Mouse (Mus musculus) left cerebral cortex, adult 9 months (tissue): Measurements from ENCODE around the gene Wdr20.
A peak's percentile ranks its signal among the peaks of the same experiment; 100 is the strongest.
"Not testable (repeated sequence)": the region's sequence is repeated elsewhere in the genome, so short reads cannot be mapped to it uniquely, and the experiment has no call there.

Source experiments
- DNase-seq, 2 experiments: peaks; one replicate each; pipeline ENCODE4 v3.0.0; 2022; ENCODE audit warnings: low spot score in 2 of 2

The Wdr20 gene

GRCm38 (mm10) chr12:110737170-110738157 is at the start of gene Wdr20:
Gene Wdr20, plus strand, starts transcription at chr12:110737944.
- peak; percentile 87 to 97 for DNase-seq

- DNase-seq = not testable (repeated sequence)
Measured at GRCm38 (mm10) chr12:110688921-110689320, 48.8 kb upstream of the Wdr20 start.

DNA sequence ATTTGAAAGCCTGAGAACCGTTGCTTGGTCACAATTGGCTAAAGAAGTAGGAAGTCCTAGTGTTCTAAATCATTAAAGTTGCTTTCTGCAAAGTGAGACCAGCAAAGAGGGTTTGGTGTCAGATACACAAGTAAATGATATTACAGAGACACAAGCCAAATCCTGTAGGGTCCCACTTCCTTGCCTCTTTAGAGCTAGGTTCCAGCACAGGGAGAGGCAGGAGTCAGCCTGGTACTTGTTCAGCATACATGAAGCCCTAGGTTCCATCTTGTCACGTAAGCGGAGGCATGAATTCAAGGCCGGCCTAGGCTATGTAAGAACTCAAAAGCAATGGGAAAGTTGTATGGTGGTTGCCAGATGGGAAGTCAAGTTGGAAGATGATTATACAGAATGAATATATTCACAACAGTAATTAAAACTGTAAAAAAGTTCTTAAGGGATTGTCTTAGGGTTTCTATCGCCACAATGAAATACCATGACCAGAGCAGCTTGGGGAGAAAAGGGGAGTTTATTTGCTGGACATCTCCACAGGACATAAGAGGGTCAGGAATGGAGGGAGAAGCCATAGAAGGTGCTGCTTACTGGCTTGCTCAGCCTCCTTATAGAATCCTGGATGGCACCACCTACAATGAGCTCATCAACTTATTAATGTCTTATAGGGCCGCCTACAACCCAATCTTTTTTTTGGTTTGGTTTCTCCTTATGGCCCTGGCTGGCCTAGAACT is 47.7 kb upstream of the Wdr20 start:
- no peak for DNase-seq

GRCm38 (mm10) chr12:110693378-110693777 is 44.4 kb upstream of the Wdr20 start:
- DNase-seq = not testable (repeated sequence)

DNA sequence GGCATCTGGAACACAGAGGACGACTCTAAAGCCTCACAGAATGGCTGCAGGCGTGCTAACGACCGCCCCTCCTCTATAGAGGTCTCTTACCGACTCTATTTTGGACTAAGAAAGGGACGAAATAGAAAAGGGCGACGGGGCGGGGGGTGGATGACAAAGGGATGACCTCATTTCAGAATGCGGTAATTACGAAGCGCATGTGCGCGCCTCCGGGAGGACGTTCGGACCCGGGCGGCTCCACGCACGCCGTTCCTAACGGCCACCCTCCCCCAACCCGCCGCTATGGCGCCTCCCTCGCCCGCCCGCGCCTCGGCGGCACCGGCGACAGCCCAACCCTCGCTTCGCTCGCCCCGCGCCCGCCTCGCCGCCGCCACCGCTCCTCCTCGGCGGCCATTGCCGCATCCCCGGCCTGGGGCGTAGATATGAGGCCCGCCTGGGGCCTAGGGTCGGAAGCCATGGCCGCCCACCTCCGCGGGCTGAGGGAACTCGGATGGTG is 42.0 kb upstream of the Wdr20 start:
- DNase-seq = peak; percentile 38 to 57

DNA sequence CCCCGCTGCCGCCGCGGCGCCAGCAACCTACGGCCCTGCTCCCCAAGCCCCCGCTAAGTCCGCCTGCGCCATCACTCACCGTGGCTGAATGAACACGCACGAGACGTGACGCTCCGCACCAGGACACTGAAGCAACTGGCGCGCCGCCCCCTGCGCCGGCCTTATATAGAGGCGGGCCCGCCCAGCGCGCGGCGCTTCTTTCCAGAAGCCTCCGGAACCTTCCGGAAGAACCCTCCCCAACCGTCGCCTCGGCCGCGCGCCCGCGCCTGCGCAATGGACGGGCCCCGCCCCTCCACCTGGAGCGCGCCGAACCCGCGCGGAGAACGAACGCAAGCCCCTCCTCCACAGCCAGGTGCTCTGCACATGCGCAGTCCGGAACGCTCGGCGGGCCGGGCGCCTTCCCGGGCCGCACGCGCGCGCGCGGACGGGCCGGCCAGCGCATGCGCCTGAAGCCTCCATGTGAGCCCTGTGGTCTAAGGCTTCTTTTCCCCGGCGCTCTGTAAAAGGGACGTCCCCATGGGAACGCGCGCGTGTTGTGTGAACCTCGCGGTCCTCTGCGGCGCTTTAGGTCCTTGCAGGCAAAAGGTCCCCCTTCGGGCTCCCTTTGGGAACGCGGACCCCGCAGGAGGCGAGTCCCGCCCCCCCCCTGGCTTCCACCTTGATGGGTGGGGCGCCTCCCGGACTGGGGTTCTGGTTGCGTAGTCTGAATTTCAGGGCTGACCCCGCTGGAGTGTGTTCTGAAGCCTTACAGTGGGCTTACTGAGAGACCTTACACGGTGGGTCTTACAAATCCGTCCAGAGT is 41.4 kb upstream of the Wdr20 start:
- DNase-seq = peak; percentile 94 to 97

DNA sequence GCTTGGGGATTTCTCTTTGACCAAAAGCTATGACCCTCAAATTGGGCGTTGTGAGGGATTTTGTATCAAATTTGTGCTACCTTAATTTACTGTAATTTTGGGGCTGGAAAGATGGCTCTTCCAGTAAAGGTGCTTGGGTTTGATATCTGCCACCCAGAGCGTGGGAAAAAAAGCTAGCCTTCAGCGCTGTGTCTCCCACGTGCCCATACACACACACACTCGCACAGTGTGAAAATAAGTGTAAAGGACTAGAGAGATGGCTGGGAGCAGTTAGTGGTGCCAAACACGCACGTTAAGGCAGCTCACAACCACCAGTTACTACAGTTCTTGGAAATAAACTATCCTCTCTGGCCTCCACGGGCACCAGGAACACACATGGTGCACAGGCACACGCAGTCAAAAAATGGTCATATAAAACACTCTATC is 40.8 kb upstream of the Wdr20 start:
- no peak for DNase-seq

GRCm38 (mm10) chr12:110697457-110697856 is 40.3 kb upstream of the Wdr20 start:
- no peak for DNase-seq

GRCm38 (mm10) chr12:110698080-110698479 is 39.7 kb upstream of the Wdr20 start:
- no peak for DNase-seq

- DNase-seq = no peak
Measured at GRCm38 (mm10) chr12:110698523-110699170, 39.1 kb upstream of the Wdr20 start.

- DNase-seq = no peak
Measured at GRCm38 (mm10) chr12:110699171-110699547, 38.6 kb upstream of the Wdr20 start.

DNA sequence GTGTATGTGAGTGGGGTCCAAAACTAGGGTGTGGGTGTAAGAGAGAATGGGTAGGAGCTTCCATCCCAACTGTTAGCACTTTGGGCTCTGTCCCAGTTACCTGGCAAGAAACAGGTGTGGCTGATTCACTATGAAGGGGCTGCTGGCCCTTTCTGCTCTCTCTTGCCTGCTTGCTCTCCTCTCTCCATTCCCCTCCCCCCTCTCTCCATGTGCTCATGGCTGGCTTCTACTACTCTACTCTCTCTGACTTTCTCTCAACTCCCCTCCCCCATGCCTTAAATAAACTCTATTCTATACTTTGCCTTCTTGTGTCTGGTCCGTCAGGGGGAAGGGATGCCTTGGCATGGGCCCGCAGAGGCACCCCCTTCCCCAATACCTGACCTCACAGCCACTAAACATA is 37.0 kb upstream of the Wdr20 start:
- no peak for DNase-seq

- not testable (repeated sequence) for DNase-seq
Measured at GRCm38 (mm10) chr12:110701363-110701762, 36.4 kb upstream of the Wdr20 start.

GRCm38 (mm10) chr12:110702556-110702955 is 35.2 kb upstream of the Wdr20 start, which contains the start of gene Hsp90aa1:
Gene Hsp90aa1, minus strand, starts transcription at chr12:110702728.
- no peak for DNase-seq

- peak in 1 of 2 experiments; percentile 88 for DNase-seq
Measured at GRCm38 (mm10) chr12:110703008-110703471, 34.7 kb upstream of the Wdr20 start.

DNA sequence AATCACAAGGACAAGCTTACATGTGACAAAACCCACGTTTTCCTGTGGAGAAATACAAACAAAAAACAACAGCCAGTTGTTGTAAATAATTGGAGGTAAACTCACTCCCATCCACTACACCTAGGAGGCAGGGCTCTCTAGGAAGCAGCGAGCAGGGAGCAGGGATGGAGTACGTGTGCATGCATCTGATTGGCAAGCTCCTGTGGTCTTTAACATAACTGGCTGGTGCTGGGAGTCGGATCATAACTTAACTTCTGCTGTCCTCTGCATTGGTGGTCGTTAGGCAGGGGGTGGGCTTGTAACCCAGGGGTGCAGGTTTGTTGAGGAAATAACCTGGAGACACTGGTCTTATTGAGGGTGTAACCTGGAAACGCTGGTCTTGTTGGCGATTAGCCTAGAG is 34.1 kb upstream of the Wdr20 start:
- no peak for DNase-seq

DNA sequence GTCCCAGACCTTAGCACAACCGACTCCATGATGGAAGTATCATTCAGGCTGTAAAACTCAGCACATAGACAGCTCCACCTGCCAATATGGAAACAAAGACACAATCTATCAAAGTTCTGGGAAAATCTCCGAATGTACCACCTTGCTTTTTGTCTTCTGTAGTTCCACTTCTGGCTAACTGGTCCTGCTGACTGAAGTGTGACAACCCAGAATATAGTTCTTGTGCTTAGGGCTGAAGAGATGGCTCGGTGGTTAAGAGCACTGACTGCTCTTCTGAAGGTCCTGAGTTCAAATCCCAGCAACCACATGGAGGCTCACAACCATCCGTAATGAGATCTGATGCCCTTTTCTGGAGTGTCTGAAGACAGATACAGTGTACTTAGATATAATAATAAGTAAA is 32.3 kb upstream of the Wdr20 start:
- not testable (repeated sequence) for DNase-seq

DNA sequence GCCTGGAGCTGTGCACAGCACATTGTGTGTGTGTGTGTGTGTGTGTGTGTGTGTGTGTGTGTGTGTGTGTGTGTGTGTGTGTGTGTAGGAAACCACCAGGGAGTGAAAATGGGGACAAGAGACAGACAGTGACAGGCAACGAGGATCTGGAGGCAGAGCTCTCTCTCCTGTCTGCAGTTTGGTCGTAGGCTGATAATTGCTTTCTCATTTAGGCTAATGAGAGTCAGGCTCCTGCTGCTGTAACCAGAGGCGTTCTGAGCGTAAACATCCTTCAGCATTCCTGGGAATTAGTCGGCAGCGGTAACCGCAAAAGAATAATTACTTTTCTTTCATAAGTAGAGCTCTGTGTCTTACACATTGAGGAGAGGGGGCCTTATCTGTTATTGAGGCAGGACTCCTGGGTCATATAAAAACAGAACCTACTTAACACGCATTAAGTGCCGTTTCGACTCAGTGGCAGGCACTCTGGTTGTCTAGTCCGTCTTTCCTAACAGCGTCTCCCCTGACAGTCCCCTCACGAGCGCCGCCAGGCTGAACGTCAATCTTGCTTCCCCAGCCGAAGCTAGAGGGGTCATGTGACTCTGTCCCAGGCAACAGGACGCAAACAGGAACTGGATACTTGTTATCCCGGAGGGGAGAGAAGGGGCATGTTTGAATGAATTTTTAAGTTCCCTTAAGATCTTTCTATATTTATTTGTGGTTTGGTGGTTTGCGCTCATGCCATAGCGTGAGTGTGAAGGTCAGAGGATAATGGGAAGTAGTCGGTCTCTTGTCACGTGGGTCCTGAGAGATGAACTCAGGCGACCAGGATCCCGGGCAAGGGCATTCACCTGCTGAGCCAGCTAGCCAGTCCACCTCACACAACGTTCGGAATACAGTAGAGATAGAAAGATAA is 31.2 kb upstream of the Wdr20 start:
- DNase-seq = no peak

GRCm38 (mm10) chr12:110707451-110707850 is 30.3 kb upstream of the Wdr20 start:
- no peak for DNase-seq

DNA sequence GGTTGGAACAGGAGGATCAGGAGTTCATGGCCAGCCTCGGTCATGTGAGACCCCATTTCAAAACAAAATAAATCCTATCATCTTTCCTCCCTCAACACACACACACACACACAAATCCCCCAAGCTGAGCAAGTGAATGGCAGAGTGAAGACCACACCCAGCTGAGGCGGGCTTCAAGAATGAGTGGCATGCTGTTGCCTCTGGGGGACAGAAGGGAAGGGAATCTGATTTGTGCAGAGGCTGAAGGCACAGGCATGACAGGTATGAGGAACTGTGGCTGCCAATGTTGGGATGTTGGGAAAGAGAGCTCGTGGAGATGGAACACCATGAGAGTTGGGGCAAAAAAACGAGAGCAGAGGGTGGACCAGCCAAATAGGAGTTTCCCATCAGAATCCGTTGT is 26.5 kb upstream of the Wdr20 start:
- DNase-seq = no peak
